Mouse (Mus musculus) lung, postnatal 0 days (tissue): ENCODE measurements at regions not wholly inside any gene's neighbourhood (a gene's known extent, or its start where the extent isn't known, plus 50 kb on each side); places are given as distances from the start of the nearest gene placed in this dataset.

Experiments
- CTCF ChIP-seq: IDR thresholded peaks from 2 replicates; pipeline ENCODE4 v1.5.1; 2016; ENCODE audit warnings: antibody characterized with exemption, mild to moderate bottlenecking
- EP300 ChIP-seq: IDR thresholded peaks from 2 replicates; pipeline ENCODE4 v1.6.1; 2016; ENCODE audit warnings: antibody characterized with exemption, mild to moderate bottlenecking, control low read depth

DNA sequence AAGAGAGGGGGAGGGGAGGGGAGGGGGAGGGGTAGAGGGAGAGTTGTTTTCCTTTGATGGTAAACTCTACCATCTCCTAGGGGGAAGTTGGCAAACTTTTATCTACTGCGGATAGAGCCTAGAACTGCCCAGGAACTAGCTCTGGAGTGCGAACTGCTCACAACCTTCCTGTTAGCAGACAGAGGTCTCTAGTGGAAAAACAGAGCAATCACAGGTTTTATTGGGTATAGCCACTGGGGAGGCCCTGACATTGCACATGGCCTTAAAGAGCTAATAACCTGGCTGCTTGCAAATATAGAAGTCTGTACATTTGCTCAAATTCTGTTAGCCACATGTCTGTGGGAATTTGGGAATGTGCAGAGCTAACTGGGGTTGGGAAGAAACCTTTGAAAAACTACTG lies 388.1 kb upstream of the Actbl2 start:
- TF ChIP-seq EP300, result no peak
- peak; percentile 68 for TF ChIP-seq CTCF
